Mouse (Mus musculus) CD4-positive naive resting alpha-beta T cell, adult 76 days (primary cell): ENCODE data around the gene Fa2h. TPM values are rescaled to one million over a fixed set of nuclear protein-coding genes. Genes with fewer than 3 reads are reported as not detected.

Source experiments
- total RNA-seq: library from RNA; stranded (reverse); gene quantifications from one replicate; pipeline ENCODE4 v1.2.4, GENCODE M21; 2023

Fa2h gene
- not detected for total RNA-seq

GRCm38 (mm10) chr8:111393391-111394363, at the start of gene Fa2h:
Gene Fa2h (minus strand): TSS chr8:111393824.

GRCm38 (mm10) chr8:111337890-111338347, 55.7 kb downstream of the Fa2h start, which contains the start of gene Mlkl:
Gene Mlkl (minus strand): TSS chr8:111338177.

GRCm38 (mm10) chr8:111299821-111300568, 93.6 kb downstream of the Fa2h start, which contains the start of gene Rfwd3:
Gene Rfwd3 (minus strand): TSS chr8:111300222.

Other genes with a start within 250 kb of the Fa2h start
- 63.2 TPM for gene Glg1, start 134.6 kb downstream of the Fa2h start, total RNA-seq
- gene Rfwd3, start 93.6 kb downstream of the Fa2h start, total RNA-seq: 26.7 TPM
- gene Mlkl, start 55.6 kb downstream of the Fa2h start, total RNA-seq: not detected
- 9.6 TPM for gene Wdr59, start 128.3 kb upstream of the Fa2h start, total RNA-seq
- gene Znrf1, start 142.3 kb upstream of the Fa2h start, total RNA-seq: 255 TPM
- 0.82 TPM for gene Ldhd, start 236.6 kb upstream of the Fa2h start, total RNA-seq
- gene Zfp1, start 249.6 kb upstream of the Fa2h start, total RNA-seq: 25.3 TPM